Mouse (Mus musculus): ENCODE measurements around the gene BC024978.

The BC024978 gene

DNA sequence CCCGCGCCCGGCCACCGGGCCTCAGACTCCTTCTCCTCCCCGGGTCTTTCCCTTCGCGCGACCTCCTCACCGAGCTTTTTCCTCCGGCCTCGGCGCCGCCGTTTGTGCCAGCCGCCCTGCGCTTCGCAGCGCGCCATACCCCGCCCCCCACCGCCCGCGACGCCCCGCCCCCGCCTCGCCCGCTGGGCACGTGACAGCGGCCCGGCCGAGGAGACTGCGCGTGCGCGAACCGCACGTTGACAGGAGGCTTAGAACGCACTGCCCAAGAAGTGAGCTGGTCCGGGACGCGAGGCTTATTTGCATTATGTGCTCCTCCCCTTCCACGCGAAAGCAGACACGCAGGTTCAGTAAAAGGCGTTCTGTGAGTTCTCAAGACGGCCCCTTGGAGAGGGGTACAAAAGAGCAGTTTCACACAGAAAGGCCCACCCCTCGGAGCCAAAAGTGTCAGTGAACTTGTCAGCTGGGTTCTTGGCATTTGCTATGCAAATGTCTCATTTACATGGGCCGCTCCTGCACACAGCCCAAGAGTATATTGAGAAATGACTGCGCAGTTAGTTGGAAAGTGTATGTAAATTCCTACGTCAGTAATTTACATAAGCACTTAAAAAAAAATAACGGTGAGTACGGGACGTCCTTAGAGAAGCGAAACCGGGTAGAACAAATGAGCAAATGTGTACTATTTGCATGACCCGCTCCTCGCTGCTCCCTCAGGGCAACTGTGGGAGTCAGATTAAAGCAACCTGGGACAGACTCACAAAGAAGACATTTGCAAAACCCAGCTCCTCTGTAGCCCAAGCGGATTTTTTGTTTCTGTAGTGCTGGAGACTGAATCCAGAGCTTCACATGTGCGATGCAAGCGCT lies 28.7 kb upstream of the BC024978 start, which contains the start of gene Egln2:
TSS of gene Egln2 (minus strand) at position 189 of the 861 bp plus-strand sequence.
- TF ChIP-seq GATA4 (IDR thresholded peaks at IDR 0.05; ENCODE audit: insufficient replicate concordance, low read length): no peak

GRCm38 (mm10) chr7:27167475-27168094 lies 28.0 kb upstream of the BC024978 start:
- no peak for TF ChIP-seq GATA4 (IDR thresholded peaks at IDR 0.05; ENCODE audit: insufficient replicate concordance, low read length)

DNA sequence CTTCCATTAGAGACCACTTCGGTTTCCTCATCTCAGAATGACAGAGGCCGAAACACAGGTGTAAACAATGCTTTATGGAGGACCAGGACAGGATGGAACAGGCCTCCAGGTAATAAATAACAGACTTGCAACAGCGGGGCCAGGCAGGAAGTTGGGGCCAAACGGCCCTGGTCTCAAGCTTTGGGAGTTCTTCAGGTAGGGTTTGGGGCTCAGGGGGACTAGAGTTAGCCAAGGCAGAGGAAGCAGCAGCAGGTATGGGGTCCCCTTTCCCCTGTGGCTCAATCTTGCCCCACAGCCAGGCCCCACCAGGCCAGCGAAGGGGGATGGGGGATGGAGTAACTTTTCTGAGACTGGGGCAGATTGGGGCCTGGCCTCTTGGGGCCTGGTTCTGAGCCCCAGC lies 27.2 kb upstream of the BC024978 start:
- no peak for TF ChIP-seq GATA4 (IDR thresholded peaks at IDR 0.05; ENCODE audit: insufficient replicate concordance, low read length)

DNA sequence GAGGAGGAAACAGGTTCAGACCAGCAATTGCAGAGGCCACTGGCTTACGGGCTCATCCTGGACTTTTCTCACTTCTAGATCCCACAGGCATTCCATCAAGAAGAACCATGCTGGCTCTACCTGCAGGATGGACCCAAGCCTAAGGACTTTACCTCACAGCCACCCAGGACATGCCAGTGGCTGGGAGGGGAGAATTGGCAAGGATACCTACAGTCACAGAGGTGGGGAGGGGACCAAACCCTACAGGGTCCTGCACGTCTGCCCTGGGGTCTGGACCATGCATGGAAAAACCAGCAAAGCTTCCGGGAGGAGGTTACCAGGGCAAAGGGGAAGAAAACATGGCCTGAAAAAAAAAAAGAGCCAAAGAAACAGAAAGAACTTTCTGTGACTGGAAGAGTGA lies 24.6 kb upstream of the BC024978 start:
- TF ChIP-seq GATA4 (IDR thresholded peaks at IDR 0.05; ENCODE audit: insufficient replicate concordance, low read length): no peak

DNA sequence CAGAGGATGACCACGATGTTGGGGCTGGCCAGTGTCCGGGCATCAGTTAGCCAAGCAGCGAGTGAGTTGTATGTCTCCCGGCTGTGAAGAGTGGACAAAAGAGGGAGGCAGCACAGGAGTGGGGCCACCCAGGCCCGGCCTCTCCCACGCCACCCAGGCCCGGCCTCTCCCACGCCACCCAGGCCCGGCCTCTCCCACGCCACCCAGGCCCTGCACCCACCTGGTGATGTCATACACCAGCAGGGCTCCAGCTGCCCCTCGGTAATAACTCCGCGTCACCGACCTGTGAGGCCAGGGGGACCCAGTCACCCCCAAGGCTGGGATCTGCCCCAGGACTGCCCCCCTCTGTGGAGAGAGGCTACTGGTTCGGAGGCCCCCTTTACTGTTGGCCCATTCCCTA lies 21.1 kb upstream of the BC024978 start:
- TF ChIP-seq GATA4 (IDR thresholded peaks at IDR 0.05; ENCODE audit: insufficient replicate concordance, low read length): no peak

- TF ChIP-seq GATA4 (IDR thresholded peaks at IDR 0.05; ENCODE audit: insufficient replicate concordance, low read length): no peak
Observed at GRCm38 (mm10) chr7:27174896-27175295, 20.7 kb upstream of the BC024978 start.

- no peak for TF ChIP-seq GATA4 (IDR thresholded peaks at IDR 0.05; ENCODE audit: insufficient replicate concordance, low read length)
Observed at GRCm38 (mm10) chr7:27177942-27178323, 17.6 kb upstream of the BC024978 start.

GRCm38 (mm10) chr7:27178324-27179216 lies 17.0 kb upstream of the BC024978 start, which contains the start of gene Rab4b:
TSS of gene Rab4b (minus strand) at chr7:27178896.
- peak; percentile 5; the same call in 1 of the 2 replicates for TF ChIP-seq GATA4 (IDR thresholded peaks at IDR 0.05; ENCODE audit: insufficient replicate concordance, low read length)

- TF ChIP-seq GATA4 (IDR thresholded peaks at IDR 0.05; ENCODE audit: insufficient replicate concordance, low read length): no peak
Observed at GRCm38 (mm10) chr7:27179217-27179918, 16.2 kb upstream of the BC024978 start.

- no peak for TF ChIP-seq GATA4 (IDR thresholded peaks at IDR 0.05; ENCODE audit: insufficient replicate concordance, low read length)
Observed at GRCm38 (mm10) chr7:27180036-27180435, 15.5 kb upstream of the BC024978 start.

DNA sequence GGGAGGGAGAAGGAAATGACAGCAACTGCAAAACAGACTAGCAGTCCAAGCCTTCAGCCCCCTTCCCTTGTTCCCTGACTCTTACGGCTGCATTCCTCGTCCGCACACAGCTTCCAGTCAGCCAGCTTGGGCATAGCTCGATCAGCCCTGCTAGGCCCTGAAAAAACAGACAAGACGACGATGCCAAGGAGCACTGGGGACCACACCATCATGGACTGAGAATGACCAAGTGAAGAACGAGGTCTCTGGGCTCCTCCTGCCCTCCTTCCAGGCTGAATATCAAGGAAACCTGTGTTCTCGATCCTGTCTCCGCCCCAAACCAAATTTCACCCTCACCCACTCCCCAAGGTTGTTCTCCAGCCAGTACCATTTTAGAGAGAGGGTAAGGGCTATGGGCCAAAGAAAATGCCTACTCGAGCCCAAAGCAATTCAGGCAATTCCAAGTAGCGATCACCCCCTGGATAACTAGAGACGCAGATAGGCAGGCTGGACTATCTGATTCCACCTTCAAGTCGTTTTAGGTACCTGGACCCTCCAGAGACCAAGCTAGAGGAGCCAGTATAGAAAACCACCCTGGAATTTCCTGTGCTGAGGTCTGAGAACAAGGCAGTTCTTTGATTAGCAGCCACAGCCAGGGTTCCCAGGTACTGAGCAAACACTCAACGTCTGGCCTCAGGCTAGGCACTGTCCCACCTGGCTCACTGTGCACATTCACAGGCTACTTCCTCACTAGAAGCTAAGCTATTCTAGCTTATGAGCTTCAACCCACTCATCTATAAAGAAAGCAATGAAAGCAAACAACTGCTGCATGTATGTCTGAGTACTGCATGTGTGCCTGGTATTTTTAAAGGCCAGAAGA lies 14.5 kb upstream of the BC024978 start, which contains the start of the genes Gm21983 and Mia:
TSS of gene Gm21983 (minus strand) at position 250 of the 859 bp plus-strand sequence.
TSS of gene Mia (minus strand) at position 321 of the 859 bp plus-strand sequence.
- TF ChIP-seq GATA4 (IDR thresholded peaks at IDR 0.05; ENCODE audit: insufficient replicate concordance, low read length): no peak

GRCm38 (mm10) chr7:27182498-27182897 lies 13.1 kb upstream of the BC024978 start:
- no peak for TF ChIP-seq GATA4 (IDR thresholded peaks at IDR 0.05; ENCODE audit: insufficient replicate concordance, low read length)

- TF ChIP-seq GATA4 (IDR thresholded peaks at IDR 0.05; ENCODE audit: insufficient replicate concordance, low read length): no peak
Observed at GRCm38 (mm10) chr7:27184964-27185363, 10.6 kb upstream of the BC024978 start.

DNA sequence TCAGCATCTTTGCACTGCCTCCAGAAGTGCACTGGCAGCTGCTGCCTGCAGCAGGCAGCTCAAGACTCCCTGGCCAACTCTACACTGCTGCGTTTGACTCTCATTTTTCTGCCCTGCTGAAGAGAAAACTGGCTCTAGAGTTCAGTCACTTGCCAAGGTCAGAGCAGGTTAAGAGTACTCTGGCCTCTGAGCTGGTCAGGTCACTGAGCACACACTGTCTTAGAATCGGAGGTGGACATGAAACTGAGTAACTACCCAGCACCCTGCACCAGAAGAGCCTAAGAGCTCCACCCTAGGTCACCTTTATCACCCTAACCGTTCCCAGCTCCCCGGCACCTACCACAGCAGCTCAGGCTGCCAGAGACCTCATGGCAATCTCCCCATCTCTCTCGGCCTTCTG lies 9.6 kb upstream of the BC024978 start:
- TF ChIP-seq GATA4 (IDR thresholded peaks at IDR 0.05; ENCODE audit: insufficient replicate concordance, low read length): no peak
